Mouse (Mus musculus) A20 (cell line): ENCODE measurements around the gene Cib2.

Source experiments
- DNase-seq: peaks from one replicate; pipeline ENCODE4 v3.0.0-alpha.2; 2011; ENCODE audit warnings: low read depth, low spot score

Gene Cib2

GRCm38 (mm10) chr9:54544954-54545315, 15.1 kb downstream of the Cib2 start:
- no peak for DNase-seq

- DNase-seq, result no peak
Observed at GRCm38 (mm10) chr9:54544212-54544953, 15.6 kb downstream of the Cib2 start.

- DNase-seq, result no peak
Observed at GRCm38 (mm10) chr9:54540801-54541200, 19.2 kb downstream of the Cib2 start.

- DNase-seq, result no peak
Observed at GRCm38 (mm10) chr9:54538684-54539083, 21.3 kb downstream of the Cib2 start, which contains the start of gene Sh2d7. Sh2d7 (plus strand) TSS chr9:54538984.

- no peak for DNase-seq
Observed at GRCm38 (mm10) chr9:54538244-54538643, 21.8 kb downstream of the Cib2 start.

GRCm38 (mm10) chr9:54537480-54537879, 22.5 kb downstream of the Cib2 start:
- DNase-seq, result peak; percentile 16

GRCm38 (mm10) chr9:54537030-54537429, 23.0 kb downstream of the Cib2 start:
- DNase-seq, result no peak

- DNase-seq, result no peak
Observed at GRCm38 (mm10) chr9:54536236-54536635, 23.8 kb downstream of the Cib2 start.

- DNase-seq, result no peak
Observed at GRCm38 (mm10) chr9:54533975-54534374, 26.0 kb downstream of the Cib2 start.

GRCm38 (mm10) chr9:54532926-54533325, 27.1 kb downstream of the Cib2 start:
- no peak for DNase-seq

GRCm38 (mm10) chr9:54531421-54531820, 28.6 kb downstream of the Cib2 start:
- DNase-seq, result no peak

- no peak for DNase-seq
Observed at GRCm38 (mm10) chr9:54530836-54531235, 29.2 kb downstream of the Cib2 start.

- DNase-seq, result no peak
Observed at GRCm38 (mm10) chr9:54529950-54530349, 30.1 kb downstream of the Cib2 start.

GRCm38 (mm10) chr9:54527694-54528093, 32.3 kb downstream of the Cib2 start:
- no peak for DNase-seq

GRCm38 (mm10) chr9:54520286-54520685, 39.7 kb downstream of the Cib2 start:
- no peak for DNase-seq

GRCm38 (mm10) chr9:54518921-54519320, 41.1 kb downstream of the Cib2 start:
- no peak for DNase-seq

GRCm38 (mm10) chr9:54515991-54516390, 44.0 kb downstream of the Cib2 start:
- DNase-seq, result no peak

GRCm38 (mm10) chr9:54502873-54503272, 57.1 kb downstream of the Cib2 start:
- no peak for DNase-seq

- DNase-seq, result no peak
Observed at GRCm38 (mm10) chr9:54502111-54502495, 57.9 kb downstream of the Cib2 start.

- peak; percentile 92 for DNase-seq
Observed at GRCm38 (mm10) chr9:54501453-54502110, 58.4 kb downstream of the Cib2 start, which contains the start of gene Dmxl2. Dmxl2 (minus strand) TSS chr9:54501626.

GRCm38 (mm10) chr9:54500832-54501452, 59.1 kb downstream of the Cib2 start:
- DNase-seq, result no peak

- no peak for DNase-seq
Observed at GRCm38 (mm10) chr9:54499791-54500190, 60.2 kb downstream of the Cib2 start.

GRCm38 (mm10) chr9:54499291-54499690, 60.7 kb downstream of the Cib2 start:
- no peak for DNase-seq
